Mouse (Mus musculus) liver, postnatal 0 days (tissue): ENCODE results near the gene 1110032F04Rik.

Experiments used
- CTCF ChIP-seq: sonication (generic); IDR thresholded peaks from 2 replicates; pipeline ENCODE4 v1.5.1; 2016; ENCODE audit warnings: antibody characterized with exemption, low read depth
- EP300 ChIP-seq: IDR thresholded peaks from 2 replicates; pipeline ENCODE4 v1.6.1; 2016; ENCODE audit warnings: antibody characterized with exemption, low read depth, mild to moderate bottlenecking

GRCm38 (mm10) chr3:68904902-68905778 is 35.8 kb downstream of the 1110032F04Rik start:
- no peak for TF ChIP-seq EP300
- no peak for TF ChIP-seq CTCF
